Mouse (Mus musculus) megakaryocyte, embryonic 14.5 days (primary cell): ENCODE data around the gene Gm45337. TPM values are rescaled to one million over a fixed set of nuclear protein-coding genes. Genes with fewer than 3 reads are reported as not detected.

Experiments used
- H3K27me3 ChIP-seq: replicated peaks from 2 replicates; pipeline ENCODE3; 2012; ENCODE audit warnings: inconsistent platforms
- H3K36me3 ChIP-seq: replicated peaks from 2 replicates; pipeline ENCODE3; 2012; ENCODE audit warnings: low read length, inconsistent platforms, mixed read lengths
- H3K4me1 ChIP-seq: 2 replicates; pipeline ENCODE4 v1.6.1; 2012; ENCODE audit warnings: inconsistent platforms
- H3K4me3 ChIP-seq: replicated peaks from 2 replicates; pipeline ENCODE3; 2012; ENCODE audit warnings: moderate library complexity, mild to moderate bottlenecking, inconsistent platforms
- H3K9me3 ChIP-seq: 2 replicates; pipeline ENCODE4 v1.6.1; 2012; ENCODE audit warnings: inconsistent platforms
- FLI1 ChIP-seq: IDR thresholded peaks from 2 replicates; pipeline ENCODE4 v1.6.1; 2012; ENCODE audit warnings: low read length, inconsistent platforms, mixed read lengths
- GATA1 ChIP-seq: IDR thresholded peaks from 3 replicates; pipeline ENCODE4 v1.6.1; 2012; ENCODE audit warnings: mixed read lengths, low read length, inconsistent platforms, borderline replicate concordance
- polyA plus RNA-seq: library from polyadenylated mRNA; stranded (reverse); fragments of >175 nt; gene quantifications from 2 replicates; pipeline ENCODE4 v1.2.3, GENCODE M21; 2012; ENCODE audit warnings: low replicate concordance; ENCODE audit not compliant: insufficient read depth

Gene Gm45337
- polyA plus RNA-seq, 1 experiment: not detected

- H3K4me3 ChIP-seq: no peak overlapping the region
- peaks cover 15% of the 10 kb centered on the region for H3K9me3 ChIP-seq
- TF ChIP-seq GATA1 (no peak), FLI1 (no peak)
- peaks cover 35% of the 10 kb centered on the region for H3K4me1 ChIP-seq
- H3K36me3 ChIP-seq: no peaks in the 10 kb centered on the region
- peaks cover 45% of the 10 kb centered on the region for H3K27me3 ChIP-seq
Observed at GRCm38 (mm10) chr7:142104747-142105146, 39.7 kb downstream of the Gm45337 start.

- no peak overlapping the region for H3K4me3 ChIP-seq
- no peaks in the 10 kb centered on the region for H3K9me3 ChIP-seq
- peaks cover 88% of the 10 kb centered on the region for H3K27me3 ChIP-seq
- no peak for TF ChIP-seq FLI1
- TF ChIP-seq GATA1: no peak
- peaks cover 30% of the 10 kb centered on the region for H3K4me1 ChIP-seq
- no peaks in the 10 kb centered on the region for H3K36me3 ChIP-seq
Observed at GRCm38 (mm10) chr7:142097776-142098175, 46.6 kb downstream of the Gm45337 start.

- Histone ChIP-seq H3K27me3 (peaks cover 92% of the 10 kb centered on the region), H3K9me3 (no peaks in the 10 kb centered on the region), H3K4me1 (peaks cover 30% of the 10 kb centered on the region), H3K36me3 (no peaks in the 10 kb centered on the region), H3K4me3 (no peak overlapping the region)
- TF ChIP-seq FLI1: no peak
- TF ChIP-seq GATA1: no peak
Observed at GRCm38 (mm10) chr7:142096701-142097100, 47.7 kb downstream of the Gm45337 start.

DNA sequence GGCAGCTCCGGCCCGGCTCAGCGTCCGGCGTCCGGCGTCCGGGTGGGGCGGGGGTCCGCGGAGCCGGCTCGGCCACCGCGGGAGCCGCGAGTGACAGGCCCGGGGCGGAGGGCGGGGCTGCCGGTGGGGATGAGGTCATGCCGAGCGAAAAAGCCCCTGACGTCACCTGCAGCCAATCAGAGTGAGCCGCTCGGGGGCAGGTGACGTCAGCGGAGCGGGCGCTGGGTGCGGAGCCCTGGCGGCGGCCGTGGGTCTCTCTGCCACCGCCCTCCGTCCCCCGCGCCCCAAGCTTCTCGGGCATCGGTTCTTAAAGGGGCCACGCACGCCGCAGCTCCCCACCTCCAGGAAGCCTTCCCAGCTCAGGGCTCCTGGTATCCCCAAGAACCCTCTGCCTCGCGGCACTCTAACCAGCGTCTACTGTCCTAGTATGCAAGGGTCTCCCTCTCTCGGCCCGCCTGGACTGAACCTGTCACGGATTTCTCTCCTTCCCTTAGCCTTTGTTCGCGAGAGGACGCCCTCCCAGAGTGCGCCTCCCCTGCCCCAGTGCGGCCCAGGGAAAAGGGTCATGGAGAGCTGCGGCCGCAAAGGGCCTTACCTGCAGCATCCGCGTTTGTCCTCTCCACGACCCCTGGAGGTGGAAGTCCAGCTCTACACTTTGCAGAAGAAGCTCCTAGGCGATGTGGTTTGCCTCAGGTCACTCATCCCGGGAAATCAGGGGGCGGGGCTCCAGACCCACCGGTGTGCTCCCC, 49.0 kb downstream of the Gm45337 start, which contains the start of gene Dusp8:
Gene Dusp8, minus strand, starts transcription at position 661 of the 749 bp plus-strand sequence.
- TF ChIP-seq GATA1 (no peak), FLI1 (no peak)
- H3K4me3 ChIP-seq: peak within 1 kb of the TSS; percentile 91
- H3K27me3 ChIP-seq: peaks cover 94% of the 10 kb centered on the region
- no peaks in the 10 kb centered on the region for H3K36me3 ChIP-seq
- no peaks in the 10 kb centered on the region for H3K9me3 ChIP-seq
- peaks cover 30% of the 10 kb centered on the region for H3K4me1 ChIP-seq

DNA sequence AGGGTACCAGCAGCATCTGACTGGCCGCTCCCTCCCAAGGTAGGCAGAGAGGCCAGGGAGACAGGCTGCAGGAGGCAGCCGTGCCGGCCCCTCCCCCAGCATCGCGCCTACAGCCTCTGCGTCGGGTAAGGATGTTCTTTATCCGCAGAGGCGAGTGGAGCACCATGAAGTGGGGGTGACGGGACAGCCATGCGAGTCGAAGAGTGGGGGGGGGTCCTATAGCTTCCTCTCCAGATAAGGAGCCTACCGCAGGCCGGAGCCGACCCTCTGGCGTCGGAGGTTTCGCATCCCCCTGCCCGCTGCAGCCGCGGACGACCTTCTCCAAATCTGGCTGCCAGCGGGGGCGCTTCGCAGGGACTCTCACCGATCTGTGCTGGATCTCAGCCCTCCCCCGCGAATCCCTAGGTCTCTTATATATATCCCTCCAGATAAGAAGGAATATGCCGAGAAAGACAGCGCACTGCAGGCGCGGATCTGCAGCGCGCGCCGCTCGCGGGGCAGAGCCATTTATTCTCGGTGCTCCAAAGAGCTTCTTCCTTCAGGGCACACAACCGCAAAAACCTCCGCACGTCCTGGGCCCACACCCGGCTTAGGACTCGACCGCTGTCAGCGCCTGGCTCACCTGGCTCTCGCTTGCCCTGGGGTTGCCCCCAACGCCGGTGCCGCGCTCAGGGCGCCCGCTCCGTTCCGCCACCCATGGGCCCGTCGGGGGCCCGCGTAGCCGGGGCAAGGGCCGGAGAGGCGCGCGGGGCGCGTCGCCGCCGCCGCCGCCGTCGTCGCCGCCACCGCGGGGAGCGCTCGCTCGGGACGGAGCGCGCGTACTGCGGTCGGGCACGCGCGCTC, 49.9 kb downstream of the Gm45337 start:
- Histone ChIP-seq H3K27me3 (peaks cover 96% of the 10 kb centered on the region), H3K4me3 (peak overlapping the region; percentile 91), H3K36me3 (no peaks in the 10 kb centered on the region), H3K9me3 (no peaks in the 10 kb centered on the region), H3K4me1 (peaks cover 36% of the 10 kb centered on the region)
- TF ChIP-seq FLI1 (no peak), GATA1 (no peak)

GRCm38 (mm10) chr7:142093696-142094240, 50.6 kb downstream of the Gm45337 start:
- peaks cover 96% of the 10 kb centered on the region for H3K27me3 ChIP-seq
- no peaks in the 10 kb centered on the region for H3K36me3 ChIP-seq
- H3K9me3 ChIP-seq: no peaks in the 10 kb centered on the region
- TF ChIP-seq GATA1 (no peak), FLI1 (no peak)
- peak overlapping the region; percentile 91 for H3K4me3 ChIP-seq
- peaks cover 41% of the 10 kb centered on the region for H3K4me1 ChIP-seq

Other genes with a start within 250 kb of the Gm45337 start
- gene Tollip, start 226.1 kb downstream of the Gm45337 start, polyA plus RNA-seq: 31.0 and 40.1 TPM in 2 replicates
- not detected in 2 replicates for gene Brsk2, start 194.9 kb downstream of the Gm45337 start, polyA plus RNA-seq
- 69.4 and 73.5 TPM in 2 replicates for gene Mob2, start 83.5 kb downstream of the Gm45337 start, polyA plus RNA-seq
- gene Dusp8, start 48.8 kb downstream of the Gm45337 start, polyA plus RNA-seq: 0.07 and 3.6 TPM in 2 replicates
- gene Gm45618, start 23.9 kb downstream of the Gm45337 start, polyA plus RNA-seq: not detected in 2 replicates
- gene Gm39115, start 8.6 kb downstream of the Gm45337 start, polyA plus RNA-seq: not detected in 2 replicates
- not detected in 2 replicates for gene Gm29735, start 12.5 kb upstream of the Gm45337 start, polyA plus RNA-seq
- not detected in 2 replicates for gene Gm4553, start 21.1 kb upstream of the Gm45337 start, polyA plus RNA-seq
- gene Krtap5-2, start 31.4 kb upstream of the Gm45337 start, polyA plus RNA-seq: not detected in 2 replicates
- gene Gm10153, start 45.8 kb upstream of the Gm45337 start, polyA plus RNA-seq: not detected in 2 replicates
- gene Krtap5-3, start 56.8 kb upstream of the Gm45337 start, polyA plus RNA-seq: not detected in 2 replicates
- gene Gm7579, start 67.3 kb upstream of the Gm45337 start, polyA plus RNA-seq: not detected in 2 replicates
- not detected in 2 replicates for gene Krtap5-5, start 85.4 kb upstream of the Gm45337 start, polyA plus RNA-seq
- not detected in 2 replicates for gene Gm40460, start 96.5 kb upstream of the Gm45337 start, polyA plus RNA-seq
- gene Gm2431, start 113.7 kb upstream of the Gm45337 start, polyA plus RNA-seq: not detected in 2 replicates
- gene Gm4559, start 129.8 kb upstream of the Gm45337 start, polyA plus RNA-seq: not detected in 2 replicates
- gene Krtap5-1, start 152.5 kb upstream of the Gm45337 start, polyA plus RNA-seq: not detected in 2 replicates
- not detected in 2 replicates for gene Krtap5-4, start 158.9 kb upstream of the Gm45337 start, polyA plus RNA-seq
- gene Ifitm10, start 229.1 kb upstream of the Gm45337 start, polyA plus RNA-seq: 3.4 and 19.5 TPM in 2 replicates
- 14.0 and 303 TPM in 2 replicates for gene Gm49369, start 238.1 kb upstream of the Gm45337 start, polyA plus RNA-seq
- 432 and 816 TPM in 2 replicates for gene Ctsd, start 243.4 kb upstream of the Gm45337 start, polyA plus RNA-seq